Mouse (Mus musculus) heart, postnatal 4 days (tissue): ENCODE measurements at regions not wholly inside any gene's neighbourhood (a gene's known extent, or its start where the extent isn't known, plus 50 kb on each side); places are given as distances from the start of the nearest gene placed in this dataset.

Experiments
- DNase-seq: peaks from one replicate; pipeline ENCODE4 v3.0.0; 2021

- DNase-seq = no peak
Observed at GRCm38 (mm10) chr11:27280791-27281190, 687.0 kb upstream of the Vrk2 start.

- peak; percentile 42 for DNase-seq
Observed at GRCm38 (mm10) chr11:27264253-27264652, 670.5 kb upstream of the Vrk2 start.

GRCm38 (mm10) chr11:27258521-27258920 is 664.7 kb upstream of the Vrk2 start:
- DNase-seq = no peak

- DNase-seq = no peak
Observed at GRCm38 (mm10) chr11:27235884-27236283, 642.1 kb upstream of the Vrk2 start.

GRCm38 (mm10) chr11:27226454-27226853 is 632.7 kb upstream of the Vrk2 start:
- no peak for DNase-seq

GRCm38 (mm10) chr11:27222436-27222835 is 628.6 kb upstream of the Vrk2 start:
- no peak for DNase-seq

- DNase-seq = no peak
Observed at GRCm38 (mm10) chr11:27221956-27222355, 628.2 kb upstream of the Vrk2 start.

- no peak for DNase-seq
Observed at GRCm38 (mm10) chr11:27219715-27220699, 626.2 kb upstream of the Vrk2 start.

- no peak for DNase-seq
Observed at GRCm38 (mm10) chr11:27215752-27216151, 622.0 kb upstream of the Vrk2 start.

GRCm38 (mm10) chr11:27203330-27204214 is 609.8 kb upstream of the Vrk2 start:
- DNase-seq = no peak

GRCm38 (mm10) chr11:27184035-27184434 is 590.2 kb upstream of the Vrk2 start:
- DNase-seq = no peak

GRCm38 (mm10) chr11:27183422-27183821 is 589.6 kb upstream of the Vrk2 start:
- DNase-seq = no peak

- DNase-seq = no peak
Observed at GRCm38 (mm10) chr11:27160411-27160810, 566.6 kb upstream of the Vrk2 start.
